Mouse (Mus musculus) megakaryocyte, embryonic 14.5 days (primary cell): ENCODE measurements at regions not wholly inside any gene's neighbourhood (a gene's known extent, or its start where the extent isn't known, plus 50 kb on each side); places are given as distances from the start of the nearest gene placed in this dataset.

Source experiments
- FLI1 ChIP-seq: IDR thresholded peaks from 2 replicates; pipeline ENCODE4 v1.6.1; 2012; ENCODE audit warnings: low read length, inconsistent platforms, mixed read lengths
- GATA1 ChIP-seq: IDR thresholded peaks from 3 replicates; pipeline ENCODE4 v1.6.1; 2012; ENCODE audit warnings: mixed read lengths, low read length, inconsistent platforms, borderline replicate concordance

GRCm38 (mm10) chr7:51790690-51791560 is 70.9 kb upstream of the Gas2 start:
- no peak for TF ChIP-seq GATA1
- no peak for TF ChIP-seq FLI1
